Mouse (Mus musculus) gastrocnemius, postnatal 36 days (tissue): ENCODE results near the gene Neurl1a. TPM values are rescaled to one million over a fixed set of nuclear protein-coding genes. Genes with fewer than 3 reads are reported as not detected.
A peak's percentile ranks its signal among the peaks of the same experiment; 100 is the strongest.

Source experiments
- DNase-seq, 2 experiments: peaks; one replicate each; pipeline ENCODE4 v3.0.0; 2022
- intact Hi-C: fragments of 180-260 bp; cut with DNase I; formaldehyde crosslinking; loops from one replicate; pipeline ENCODE4 v1.15.1; 2025
- total RNA-seq, 2 experiments: library from RNA; stranded (reverse); gene quantifications; 2 replicates each; pipeline ENCODE4 v1.2.3; 2021

The Neurl1a gene
- total RNA-seq, 2 experiments from 2014 or later, result 116 to 129 TPM

- intact Hi-C loops, result loop anchor here (1.0 kb wide), 1 partner anchor 43 kb away; no protein-coding TSS in a partner anchor
- no peak for DNase-seq
Observed at GRCm38 (mm10) chr19:47166758-47167157, 11.9 kb upstream of the Neurl1a start.

- intact Hi-C loops, result no loop called here
- no peak for DNase-seq
Observed at GRCm38 (mm10) chr19:47167617-47168214, 10.9 kb upstream of the Neurl1a start.

- intact Hi-C loops, result no loop called here
- DNase-seq, result no peak
Observed at GRCm38 (mm10) chr19:47168223-47168622, 10.4 kb upstream of the Neurl1a start.

GRCm38 (mm10) chr19:47168793-47169412 is 9.7 kb upstream of the Neurl1a start:
- intact Hi-C loops, result no loop called here

GRCm38 (mm10) chr19:47174515-47174914 is 4.1 kb upstream of the Neurl1a start:
- intact Hi-C loops, result loop anchor here (1.0 kb wide), 1 partner anchor 87 kb away; no protein-coding TSS in a partner anchor
- DNase-seq, result no peak

More at GRCm38 (mm10) chr19:47168793-47169412, 9.7 kb upstream of the Neurl1a start:
- peak; percentile 81 to 82 for DNase-seq

GRCm38 (mm10) chr19:47175472-47175871 is 3.1 kb upstream of the Neurl1a start:
- no peak for DNase-seq
- intact Hi-C loops, result loop anchor here (5.0 kb wide), 1 partner anchor 162 kb away; no protein-coding TSS in a partner anchor

GRCm38 (mm10) chr19:47176916-47177505 is 1.6 kb upstream of the Neurl1a start:
- intact Hi-C loops, result loop anchor here (5.0 kb wide), 1 partner anchor 160 kb away; no protein-coding TSS in a partner anchor
- DNase-seq, result no peak

- no peak for DNase-seq
- intact Hi-C loops, result loop anchor here (5.0 kb wide), 1 partner anchor 159 kb away; no protein-coding TSS in a partner anchor
Observed at GRCm38 (mm10) chr19:47178001-47178400, 619 bp upstream of the Neurl1a start.

- DNase-seq, result no peak
- intact Hi-C loops, result loop anchor here (5.0 kb wide), 1 partner anchor 158 kb away; no protein-coding TSS in a partner anchor
Observed at GRCm38 (mm10) chr19:47179272-47179809, 721 bp downstream of the Neurl1a start.

- DNase-seq, result no peak
- intact Hi-C loops, result no loop called here
Observed at GRCm38 (mm10) chr19:47180011-47180410, 1.4 kb downstream of the Neurl1a start.

- DNase-seq, result no peak
- intact Hi-C loops, result no loop called here
Observed at GRCm38 (mm10) chr19:47184221-47184620, 5.6 kb downstream of the Neurl1a start.

- DNase-seq, result no peak
- intact Hi-C loops, result no loop called here
Observed at GRCm38 (mm10) chr19:47184736-47185135, 6.1 kb downstream of the Neurl1a start.

GRCm38 (mm10) chr19:47186514-47187275 is 8.1 kb downstream of the Neurl1a start:
- intact Hi-C loops, result no loop called here
- DNase-seq, result no peak

- intact Hi-C loops, result no loop called here
- no peak for DNase-seq
Observed at GRCm38 (mm10) chr19:47188515-47189128, 10.0 kb downstream of the Neurl1a start.

GRCm38 (mm10) chr19:47192158-47192557 is 13.5 kb downstream of the Neurl1a start:
- no peak for DNase-seq
- intact Hi-C loops, result no loop called here

GRCm38 (mm10) chr19:47198671-47199350 is 20.2 kb downstream of the Neurl1a start:
- intact Hi-C loops, result no loop called here
- no peak for DNase-seq

GRCm38 (mm10) chr19:47201972-47202371 is 23.4 kb downstream of the Neurl1a start:
- intact Hi-C loops, result no loop called here
- no peak for DNase-seq

GRCm38 (mm10) chr19:47202429-47202828 is 23.8 kb downstream of the Neurl1a start:
- intact Hi-C loops, result no loop called here
- no peak for DNase-seq

- intact Hi-C loops, result no loop called here
- no peak for DNase-seq
Observed at GRCm38 (mm10) chr19:47203042-47203441, 24.4 kb downstream of the Neurl1a start.
